Mouse (Mus musculus) forelimb bud, embryonic 11.5 days (tissue): ENCODE results near the gene Mpig6b.

Experiments used
- DNase-seq: peaks from one replicate; pipeline ENCODE4 v3.0.0-alpha.2; 2012; ENCODE audit warnings: low read depth, low spot score

The Mpig6b gene

GRCm38 (mm10) chr17:35017706-35018030 lies 48.3 kb downstream of the Mpig6b start:
- DNase-seq, result no peak

GRCm38 (mm10) chr17:35016791-35017705 lies 48.9 kb downstream of the Mpig6b start:
- DNase-seq, result no peak

GRCm38 (mm10) chr17:35016376-35016775 lies 49.6 kb downstream of the Mpig6b start, which contains the start of gene Vwa7:
TSS of gene Vwa7 (plus strand) at chr17:35016579.
- no peak for DNase-seq

- no peak for DNase-seq
Observed at GRCm38 (mm10) chr17:35015296-35015695, 50.7 kb downstream of the Mpig6b start.

- no peak for DNase-seq
Observed at GRCm38 (mm10) chr17:35013221-35013620, 52.8 kb downstream of the Mpig6b start.
